Mouse (Mus musculus): ENCODE measurements at regions not wholly inside any gene's neighbourhood (a gene's known extent, or its start where the extent isn't known, plus 50 kb on each side); places are given as distances from the start of the nearest gene placed in this dataset.

DNA sequence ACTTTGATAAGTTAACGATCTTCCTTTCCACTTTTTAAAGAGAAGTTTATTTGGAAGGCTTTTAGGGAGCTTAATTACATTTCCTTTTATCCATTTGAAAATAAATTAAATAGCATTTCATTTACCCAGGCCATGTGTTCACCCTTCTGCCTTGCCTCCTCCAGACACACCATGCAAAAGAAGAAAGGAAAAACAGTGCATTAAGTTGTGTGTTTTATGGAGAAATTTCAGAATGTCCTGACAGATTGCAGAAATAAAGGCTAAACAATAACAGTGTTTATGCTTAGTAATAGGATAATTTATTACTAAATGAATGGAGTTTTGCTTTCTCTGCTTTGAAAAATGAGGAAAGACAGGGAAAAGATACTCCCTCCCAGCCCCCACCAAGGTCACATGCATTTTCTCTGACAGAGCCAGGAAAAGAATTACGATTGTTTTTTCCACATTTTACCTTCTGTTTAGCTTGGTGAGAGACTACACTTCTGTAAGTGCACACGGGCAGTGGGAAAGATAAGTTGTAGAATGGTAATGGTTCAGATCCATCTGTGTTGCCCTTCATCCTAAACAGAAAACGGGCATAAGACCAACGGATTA is 156.0 kb upstream of the Tas2r119 start:
- TF ChIP-seq CTCF (IDR thresholded peaks at IDR 0.05) (no peak), EP300 (IDR thresholded peaks at IDR 0.05) (no peak)

Measured in lung, postnatal 0 days (tissue).